Mouse (Mus musculus) midbrain, embryonic 16.5 days (tissue): ENCODE data around the gene Fbn1. TPM values are rescaled to one million over a fixed set of nuclear protein-coding genes. Genes with fewer than 3 reads are reported as not detected.

Source experiments
- ATAC-seq: fragments of 200-750 bp; cut with Nextera tagmentation; 2 replicates; pipeline ENCODE4 v1.8.0; 2017; ENCODE audit warnings: moderate TSS enrichment
- H3K27ac ChIP-seq: fragments of 300-500 bp; sonication (generic); 2 replicates; pipeline ENCODE4 v1.5.1; 2014; ENCODE audit warnings: mild to moderate bottlenecking, low read length, mixed read lengths
- H3K27me3 ChIP-seq: fragments of 300-500 bp; sonication (generic); 2 replicates; pipeline ENCODE4 v1.6.1; 2014; ENCODE audit warnings: low read depth, low read length, mixed read lengths; ENCODE audit not compliant: control insufficient read depth, insufficient read depth
- H3K36me3 ChIP-seq: fragments of 300-500 bp; sonication (generic); 2 replicates; pipeline ENCODE4 v1.6.1; 2014; ENCODE audit warnings: mild to moderate bottlenecking, low read length, moderate library complexity, mixed read lengths; ENCODE audit not compliant: control insufficient read depth, insufficient read depth
- H3K4me1 ChIP-seq: fragments of 300-500 bp; sonication (generic); 2 replicates; pipeline ENCODE4 v1.6.1; 2014; ENCODE audit warnings: mild to moderate bottlenecking, low read length, mixed read lengths; ENCODE audit not compliant: control insufficient read depth, insufficient read depth
- H3K4me2 ChIP-seq: fragments of 300-500 bp; sonication (generic); 2 replicates; pipeline ENCODE4 v1.6.1; 2014; ENCODE audit warnings: mild to moderate bottlenecking, low read length, mixed read lengths
- H3K4me3 ChIP-seq: fragments of 300-500 bp; sonication (generic); 2 replicates; pipeline ENCODE4 v1.5.1; 2014; ENCODE audit warnings: low read depth, mild to moderate bottlenecking, low read length, moderate library complexity, mixed read lengths
- H3K9ac ChIP-seq: fragments of 300-500 bp; sonication (generic); 2 replicates; pipeline ENCODE4 v1.6.1; 2014; ENCODE audit warnings: low read depth, low read length, mixed read lengths
- H3K9me3 ChIP-seq: fragments of 300-500 bp; sonication (generic); replicated peaks from 2 replicates; pipeline ENCODE4 v1.6.1; 2014; ENCODE audit warnings: mild to moderate bottlenecking, low read length, mixed read lengths; ENCODE audit not compliant: control insufficient read depth, poor library complexity, severe bottlenecking
- WGBS: fragments of 180-500 bp; shearing (Covaris S2); extraction: QIAGEN DNeasy Blood & Tissue Kit; methylation state at CpG from one replicate; pipeline ENCODE4 v1.1.7; 2014; 5-methylcytosine and 5-hydroxymethylcytosine counted together
- polyA plus RNA-seq: library from polyadenylated mRNA; unstranded; fragments of >200 nt; fragmentation: Nextera tagmentation; extraction: Ambion mirVana; gene quantifications from 2 replicates; pipeline ENCODE4 v1.2.1, GENCODE M21; 2015

The Fbn1 gene
- 1.8 and 2.1 TPM in 2 replicates for polyA plus RNA-seq

- ATAC-seq, result no peak
- Histone ChIP-seq H3K4me3 (peak within 1 kb of the TSS; percentile 59), H3K9me3 (no peaks in the 10 kb centered on the region), H3K4me1 (peaks cover 13% of the 10 kb centered on the region), H3K27me3 (no peaks in the 10 kb centered on the region), H3K27ac (peak within 1 kb of the TSS; percentile 62; the same call in 1 of the 2 replicates), H3K9ac (peak within 1 kb of the TSS; percentile 86), H3K36me3 (no peaks in the 10 kb centered on the region), H3K4me2 (peak within 1 kb of the TSS; percentile 97)
- WGBS, result 83% methylated on average over 4 of the region's 4 CpGs
Observed at GRCm38 (mm10) chr2:125507893-125508292, at the start of gene Fbn1. Fbn1 (minus strand) TSS chr2:125507993.

DNA sequence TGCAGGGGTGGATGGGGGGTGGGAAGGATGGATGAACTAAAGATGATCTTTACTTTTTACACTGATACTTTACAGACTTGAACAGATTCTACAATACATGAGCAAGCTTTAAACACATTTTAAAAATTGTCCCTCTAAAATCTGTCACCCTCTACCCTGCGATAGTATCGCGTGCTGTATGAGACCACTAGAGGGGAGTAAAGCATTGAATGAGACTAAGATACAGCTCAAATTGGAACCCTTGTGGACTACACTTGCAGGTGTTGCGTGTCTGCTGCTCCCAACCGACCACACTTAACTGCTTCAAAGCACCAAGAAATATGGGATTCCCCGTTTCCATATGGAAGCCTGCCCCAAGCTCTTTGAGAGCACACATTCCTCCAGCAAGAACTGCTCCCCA, 48.0 kb upstream of the Fbn1 start:
- H3K9ac ChIP-seq, result no peak overlapping the region
- no peak for ATAC-seq
- H3K9me3 ChIP-seq, result no peaks in the 10 kb centered on the region
- H3K4me1 ChIP-seq, result peaks cover 4% of the 10 kb centered on the region; the same call in 1 of the 2 replicates
- H3K4me2 ChIP-seq, result no peak overlapping the region
- no peaks in the 10 kb centered on the region for H3K36me3 ChIP-seq
- no peak overlapping the region for H3K27ac ChIP-seq
- H3K4me3 ChIP-seq, result no peak overlapping the region
- no peaks in the 10 kb centered on the region for H3K27me3 ChIP-seq
- 84% methylated on average over 6 of the region's 6 CpGs for whole genome bisulfite sequencing

GRCm38 (mm10) chr2:125548806-125549578, 41.2 kb upstream of the Fbn1 start:
- 54% methylated on average over 1 of the region's 1 CpGs for WGBS
- ATAC-seq, result no peak
- no peak overlapping the region for H3K9ac ChIP-seq

DNA sequence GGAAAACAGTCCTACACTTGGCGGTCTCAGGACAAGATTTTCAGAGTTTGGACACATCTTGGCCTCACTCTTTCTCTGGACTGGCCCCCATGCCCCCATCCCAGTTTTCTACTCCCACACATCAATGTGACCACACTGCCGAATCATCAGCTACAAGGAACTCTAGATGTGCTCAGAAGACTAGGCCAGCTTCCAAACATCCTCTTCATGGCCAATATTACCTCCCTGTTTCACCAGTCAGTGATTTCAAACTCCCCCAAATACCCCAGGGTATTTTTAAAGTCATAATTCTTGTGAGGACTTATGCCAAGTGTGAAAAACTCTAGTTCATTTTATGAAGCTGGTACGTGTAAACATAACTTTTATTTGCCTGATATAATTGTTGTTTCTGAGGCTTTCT, 37.2 kb upstream of the Fbn1 start:
- Histone ChIP-seq H3K4me2 (no peak overlapping the region), H3K9ac (no peak overlapping the region), H3K4me3 (no peak overlapping the region), H3K4me1 (no peaks in the 10 kb centered on the region), H3K27me3 (no peaks in the 10 kb centered on the region), H3K9me3 (no peaks in the 10 kb centered on the region), H3K36me3 (no peaks in the 10 kb centered on the region), H3K27ac (no peak overlapping the region)
- 90% methylated on average over 3 of the region's 3 CpGs for WGBS
- no peak for ATAC-seq

More at GRCm38 (mm10) chr2:125548806-125549578, 41.2 kb upstream of the Fbn1 start:
- no peaks in the 10 kb centered on the region for H3K36me3 ChIP-seq
- no peak overlapping the region for H3K27ac ChIP-seq
- H3K4me3 ChIP-seq, result no peak overlapping the region
- H3K4me2 ChIP-seq, result no peak overlapping the region
- H3K27me3 ChIP-seq, result no peaks in the 10 kb centered on the region
- no peaks in the 10 kb centered on the region for H3K4me1 ChIP-seq
- no peaks in the 10 kb centered on the region for H3K9me3 ChIP-seq

GRCm38 (mm10) chr2:125543646-125544045, 35.9 kb upstream of the Fbn1 start:
- Histone ChIP-seq H3K4me1 (no peaks in the 10 kb centered on the region), H3K36me3 (no peaks in the 10 kb centered on the region), H3K4me3 (no peak overlapping the region), H3K27me3 (no peaks in the 10 kb centered on the region), H3K27ac (no peak overlapping the region), H3K9ac (no peak overlapping the region), H3K4me2 (no peak overlapping the region), H3K9me3 (no peaks in the 10 kb centered on the region)
- ATAC-seq, result no peak
- WGBS, result 77% methylated on average over 1 of the region's 1 CpGs

DNA sequence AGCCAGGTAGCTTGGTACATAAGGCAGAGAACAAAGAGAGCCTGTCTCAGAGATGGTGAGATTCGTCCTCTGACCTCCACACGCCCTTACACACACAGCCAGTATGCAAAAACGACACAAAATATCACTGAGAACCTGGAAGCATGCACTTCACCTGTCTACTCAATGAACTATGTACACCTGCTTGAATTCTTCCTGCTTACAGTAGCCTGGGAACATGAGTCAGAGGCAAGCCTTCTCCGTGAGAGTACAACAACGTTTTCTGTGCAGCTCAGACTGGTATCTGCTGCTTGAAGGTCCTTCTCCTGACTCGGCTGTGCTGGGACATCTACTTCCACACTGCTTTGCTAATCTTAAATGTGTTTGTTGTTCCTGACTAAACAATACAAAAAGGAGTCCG, 33.7 kb upstream of the Fbn1 start:
- no peaks in the 10 kb centered on the region for H3K36me3 ChIP-seq
- no peak overlapping the region for H3K9ac ChIP-seq
- no peaks in the 10 kb centered on the region for H3K9me3 ChIP-seq
- H3K4me3 ChIP-seq, result no peak overlapping the region
- no peaks in the 10 kb centered on the region for H3K4me1 ChIP-seq
- no peak overlapping the region for H3K4me2 ChIP-seq
- no peak overlapping the region for H3K27ac ChIP-seq
- H3K27me3 ChIP-seq, result no peaks in the 10 kb centered on the region
- WGBS, result 79% methylated on average over 7 of the region's 7 CpGs
- no peak for ATAC-seq

DNA sequence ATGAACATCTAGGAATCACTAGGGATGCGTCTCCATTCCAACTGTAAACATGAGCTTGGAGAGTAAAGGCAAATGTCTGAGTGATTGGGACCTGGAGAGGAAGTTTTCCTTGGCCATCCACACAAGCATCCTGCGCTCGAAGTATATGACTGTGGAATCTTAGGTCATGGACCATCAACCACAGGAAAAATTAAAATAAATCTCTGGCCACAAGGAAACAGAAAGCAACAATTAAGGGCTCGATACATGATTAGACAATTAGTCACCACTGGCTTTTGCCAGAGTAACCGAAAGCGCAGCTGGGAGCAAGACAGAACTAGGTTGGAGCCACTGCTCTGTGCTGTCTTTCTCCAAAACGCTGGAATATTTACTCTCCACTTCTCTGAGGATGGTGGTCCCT, 32.8 kb upstream of the Fbn1 start:
- H3K27me3 ChIP-seq, result no peaks in the 10 kb centered on the region
- H3K9me3 ChIP-seq, result no peaks in the 10 kb centered on the region
- no peak overlapping the region for H3K4me3 ChIP-seq
- no peak overlapping the region for H3K9ac ChIP-seq
- no peak for ATAC-seq
- no peak overlapping the region for H3K27ac ChIP-seq
- H3K36me3 ChIP-seq, result no peaks in the 10 kb centered on the region
- no peak overlapping the region for H3K4me2 ChIP-seq
- WGBS, result 87% methylated on average over 7 of the region's 7 CpGs
- H3K4me1 ChIP-seq, result no peaks in the 10 kb centered on the region

DNA sequence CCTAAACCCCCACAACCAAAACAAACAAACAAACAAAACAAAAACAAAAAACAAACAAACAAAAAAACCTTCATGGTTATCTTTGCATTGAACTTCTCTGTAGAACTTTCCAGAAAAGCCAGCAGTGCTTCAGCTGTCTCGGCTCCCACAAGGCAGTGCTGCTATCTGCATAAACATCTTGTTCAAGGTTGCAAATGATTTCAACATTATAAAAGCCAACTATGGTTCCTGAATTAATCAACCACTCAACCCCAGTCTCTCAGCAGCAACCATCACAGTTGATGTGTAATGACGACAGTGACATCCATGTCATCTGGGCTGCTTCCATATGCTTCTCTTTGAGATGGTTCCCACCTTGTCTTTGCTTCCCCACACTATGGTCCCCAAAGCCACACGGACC, 31.8 kb upstream of the Fbn1 start:
- H3K27ac ChIP-seq, result no peak overlapping the region
- H3K9me3 ChIP-seq, result no peaks in the 10 kb centered on the region
- H3K9ac ChIP-seq, result no peak overlapping the region
- no peak overlapping the region for H3K4me2 ChIP-seq
- no peak for ATAC-seq
- no peaks in the 10 kb centered on the region for H3K27me3 ChIP-seq
- WGBS, result 85% methylated on average over 3 of the region's 3 CpGs
- H3K36me3 ChIP-seq, result no peaks in the 10 kb centered on the region
- no peak overlapping the region for H3K4me3 ChIP-seq
- no peaks in the 10 kb centered on the region for H3K4me1 ChIP-seq

GRCm38 (mm10) chr2:125530665-125531064, 22.9 kb upstream of the Fbn1 start:
- Histone ChIP-seq H3K27ac (no peak overlapping the region), H3K9me3 (no peaks in the 10 kb centered on the region), H3K36me3 (no peaks in the 10 kb centered on the region), H3K4me2 (no peak overlapping the region), H3K27me3 (no peaks in the 10 kb centered on the region), H3K4me1 (no peaks in the 10 kb centered on the region), H3K4me3 (no peak overlapping the region), H3K9ac (no peak overlapping the region)
- WGBS, result 74% methylated on average over 6 of the region's 6 CpGs
- ATAC-seq, result no peak
